Mouse (Mus musculus) urinary bladder, postnatal 25 days (tissue): ENCODE results near the gene Macrod2.

Experiments
- DNase-seq: peaks from one replicate; pipeline ENCODE4 v3.0.0; 2022; ENCODE audit warnings: low spot score

Macrod2 gene

GRCm38 (mm10) chr2:140793886-140794608, 398.9 kb downstream of the Macrod2 start:
- no peak for DNase-seq

GRCm38 (mm10) chr2:140811693-140812092, 416.6 kb downstream of the Macrod2 start:
- no peak for DNase-seq

- no peak for DNase-seq
Observed at GRCm38 (mm10) chr2:140819391-140820120, 424.4 kb downstream of the Macrod2 start.

DNA sequence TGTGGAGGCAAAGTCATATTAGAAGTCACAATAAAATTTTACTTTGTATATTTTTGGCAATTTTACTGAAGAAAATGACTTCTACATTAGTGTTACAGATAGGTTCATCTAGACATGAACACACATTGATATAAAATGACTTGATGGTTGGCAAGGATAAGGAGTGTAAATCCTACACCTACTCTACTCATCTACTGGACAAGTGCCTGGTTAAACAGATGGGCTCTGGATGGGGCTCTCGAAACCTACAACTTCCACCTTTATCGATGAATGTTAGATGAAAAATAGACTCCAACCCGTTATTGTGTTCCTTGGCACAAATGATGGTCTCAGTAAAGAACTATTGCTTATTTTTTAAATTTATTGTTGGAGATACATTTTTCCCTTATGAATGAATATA, 427.3 kb downstream of the Macrod2 start:
- no peak for DNase-seq

GRCm38 (mm10) chr2:140826241-140826640, 431.1 kb downstream of the Macrod2 start:
- DNase-seq: no peak

DNA sequence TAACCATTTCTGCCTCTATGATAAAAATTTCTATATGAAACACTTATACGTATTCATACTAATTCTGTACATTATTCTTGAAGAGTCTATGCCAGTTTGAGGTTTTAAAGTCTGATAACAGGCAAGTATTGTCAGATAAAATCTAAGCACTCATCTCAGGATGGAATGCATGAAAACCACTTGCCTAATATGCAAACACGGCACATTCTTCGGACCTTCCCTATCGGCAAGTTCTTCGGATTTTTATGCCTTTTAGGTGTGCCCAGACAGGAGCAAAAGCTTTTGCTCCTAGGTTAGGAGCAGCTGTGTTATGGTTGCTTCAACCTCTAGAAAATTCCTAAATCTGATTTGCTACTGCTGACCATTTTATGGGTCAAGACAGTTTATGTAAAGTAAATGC, 433.8 kb downstream of the Macrod2 start:
- DNase-seq: no peak

GRCm38 (mm10) chr2:140830086-140830485, 435.0 kb downstream of the Macrod2 start:
- DNase-seq: no peak

DNA sequence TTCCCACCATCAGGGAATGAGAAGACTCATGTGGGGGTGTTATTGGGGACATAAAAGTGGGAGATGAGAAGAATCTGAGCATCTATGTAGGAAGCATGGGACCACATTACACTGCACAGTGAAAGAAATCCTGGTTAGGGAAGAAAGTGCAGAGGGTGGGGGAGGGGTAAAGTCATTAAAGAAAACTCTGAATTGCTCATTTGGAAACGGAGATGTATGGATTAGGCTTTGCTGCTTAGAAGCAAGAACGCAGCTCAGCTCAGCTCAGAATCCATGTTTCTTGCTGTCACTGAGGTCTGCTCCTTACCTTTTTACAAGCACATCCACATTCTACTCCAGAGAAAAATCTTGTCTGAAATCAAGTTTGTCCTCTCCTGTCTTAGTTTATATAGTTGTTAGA, 444.3 kb downstream of the Macrod2 start:
- no peak for DNase-seq

GRCm38 (mm10) chr2:140839880-140840279, 444.8 kb downstream of the Macrod2 start:
- DNase-seq: no peak

DNA sequence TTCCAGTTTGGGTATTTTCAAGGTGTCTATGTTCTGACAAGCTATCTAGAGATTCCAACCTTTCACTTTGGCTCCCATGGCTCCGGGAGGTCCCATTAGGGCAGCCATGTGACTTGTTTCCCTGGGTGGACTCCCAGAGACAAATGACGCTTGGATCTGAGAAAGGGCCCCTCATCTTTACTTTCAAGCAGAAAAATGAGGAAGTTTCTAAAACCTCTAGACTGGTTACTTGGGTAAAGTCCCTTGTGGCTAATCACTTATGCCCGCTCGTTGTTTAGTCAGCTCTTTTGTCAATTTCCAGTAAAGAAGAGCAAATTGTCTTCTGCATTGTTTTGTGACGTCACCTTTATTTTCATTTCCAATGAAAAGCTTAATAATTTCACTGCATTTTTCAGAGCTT, 448.9 kb downstream of the Macrod2 start:
- no peak for DNase-seq

- no peak for DNase-seq
Observed at GRCm38 (mm10) chr2:140847817-140848428, 452.8 kb downstream of the Macrod2 start.

DNA sequence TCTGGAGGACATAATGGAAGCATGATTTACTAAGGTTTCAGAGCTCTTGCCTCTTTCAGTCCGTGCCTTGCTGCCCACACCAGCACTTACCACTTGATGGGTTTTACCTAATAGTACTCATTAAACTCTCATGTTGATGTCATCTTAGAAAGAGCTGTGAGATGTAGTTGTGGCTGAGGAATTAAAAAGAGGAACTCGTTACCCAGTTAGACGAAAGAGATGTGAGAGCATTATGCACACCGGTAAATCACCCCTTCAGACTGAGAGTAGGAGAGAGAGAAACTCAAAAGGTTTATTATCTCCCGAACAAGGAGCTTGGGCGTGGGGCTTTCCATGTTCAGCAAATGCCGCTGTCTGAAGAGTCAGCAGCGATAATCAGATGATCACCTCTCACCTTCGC, 458.4 kb downstream of the Macrod2 start:
- DNase-seq: no peak

DNA sequence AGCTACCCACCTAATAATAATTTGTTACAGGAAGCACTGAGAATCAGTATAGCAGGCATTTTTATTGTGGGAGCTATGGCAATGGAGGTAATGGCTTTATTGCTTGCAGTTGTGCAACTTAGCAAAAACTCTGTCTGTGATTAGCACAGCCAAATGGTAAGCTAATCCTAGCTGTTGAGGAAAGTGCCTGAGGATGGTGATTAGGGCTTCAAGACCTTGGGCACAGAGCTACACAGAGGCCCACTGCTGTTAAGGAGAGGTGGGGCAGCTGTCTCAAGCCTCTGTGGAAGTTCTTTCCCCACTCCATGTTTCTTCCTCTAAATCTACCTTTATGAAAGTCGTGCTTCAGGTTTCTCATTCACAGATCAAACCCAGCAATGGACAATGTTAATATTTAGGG, 466.2 kb downstream of the Macrod2 start:
- no peak for DNase-seq

GRCm38 (mm10) chr2:140862736-140863135, 467.6 kb downstream of the Macrod2 start:
- DNase-seq: no peak

- DNase-seq: no peak
Observed at GRCm38 (mm10) chr2:140865636-140866035, 470.5 kb downstream of the Macrod2 start.

GRCm38 (mm10) chr2:140867116-140867515, 472.0 kb downstream of the Macrod2 start:
- no peak for DNase-seq

DNA sequence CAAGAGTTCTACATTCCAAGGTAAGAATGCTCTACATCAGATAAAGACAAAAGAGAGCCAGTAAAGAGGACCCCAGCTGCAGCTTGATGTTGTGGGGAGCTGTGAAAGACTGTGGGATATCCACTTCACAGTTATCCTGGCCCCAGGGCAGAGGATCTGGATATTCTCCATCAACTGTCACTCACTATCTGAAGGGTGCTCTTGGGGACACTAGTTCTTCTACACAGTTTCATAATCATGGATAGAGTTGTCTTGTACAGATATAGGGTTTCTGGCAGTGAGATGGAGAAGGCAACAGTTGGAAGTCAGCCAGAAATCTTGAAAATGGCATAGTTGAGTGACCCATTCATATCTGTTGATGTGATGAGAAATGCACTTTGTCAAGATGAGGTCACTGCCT, 490.1 kb downstream of the Macrod2 start:
- no peak for DNase-seq

- DNase-seq: no peak
Observed at GRCm38 (mm10) chr2:140890683-140891082, 495.6 kb downstream of the Macrod2 start.

DNA sequence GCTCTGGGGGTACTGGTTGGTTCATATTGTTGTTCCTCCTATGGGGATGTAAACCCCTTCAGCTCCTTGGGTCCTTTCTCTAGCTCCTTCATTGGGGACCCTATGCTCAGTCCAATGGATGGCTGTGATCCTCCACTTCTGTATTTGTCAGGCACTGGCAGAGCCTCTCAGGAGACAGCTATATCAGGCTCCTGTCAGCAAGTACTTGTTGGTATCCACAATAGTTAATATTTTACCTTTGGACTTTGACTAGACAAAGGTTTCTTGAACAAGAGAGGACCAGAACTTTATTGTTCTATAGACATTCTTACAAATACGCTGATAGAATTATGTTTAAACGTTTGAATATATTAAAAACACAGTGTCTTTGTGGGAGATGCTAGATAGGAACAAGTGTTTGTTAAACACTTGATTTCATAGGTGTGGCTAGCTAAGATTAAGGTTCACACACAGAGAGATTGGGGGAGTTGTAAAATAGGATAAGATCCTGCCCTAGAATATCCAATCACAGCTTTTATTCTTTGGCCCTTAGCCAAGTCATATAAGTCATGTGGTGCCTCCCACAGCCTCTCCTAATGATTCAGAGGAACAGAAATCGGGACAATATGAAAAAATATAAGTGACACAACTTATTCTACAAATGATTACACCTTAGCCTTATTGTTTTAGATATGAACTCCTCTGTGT, 501.4 kb downstream of the Macrod2 start:
- DNase-seq: no peak

GRCm38 (mm10) chr2:140898408-140898985, 503.4 kb downstream of the Macrod2 start:
- no peak for DNase-seq

GRCm38 (mm10) chr2:140905331-140905730, 510.2 kb downstream of the Macrod2 start:
- no peak for DNase-seq

- no peak for DNase-seq
Observed at GRCm38 (mm10) chr2:140906123-140906522, 511.0 kb downstream of the Macrod2 start.
